Mouse (Mus musculus): ENCODE measurements at regions not wholly inside any gene's neighbourhood (a gene's known extent, or its start where the extent isn't known, plus 50 kb on each side); places are given as distances from the start of the nearest gene placed in this dataset.

DNA sequence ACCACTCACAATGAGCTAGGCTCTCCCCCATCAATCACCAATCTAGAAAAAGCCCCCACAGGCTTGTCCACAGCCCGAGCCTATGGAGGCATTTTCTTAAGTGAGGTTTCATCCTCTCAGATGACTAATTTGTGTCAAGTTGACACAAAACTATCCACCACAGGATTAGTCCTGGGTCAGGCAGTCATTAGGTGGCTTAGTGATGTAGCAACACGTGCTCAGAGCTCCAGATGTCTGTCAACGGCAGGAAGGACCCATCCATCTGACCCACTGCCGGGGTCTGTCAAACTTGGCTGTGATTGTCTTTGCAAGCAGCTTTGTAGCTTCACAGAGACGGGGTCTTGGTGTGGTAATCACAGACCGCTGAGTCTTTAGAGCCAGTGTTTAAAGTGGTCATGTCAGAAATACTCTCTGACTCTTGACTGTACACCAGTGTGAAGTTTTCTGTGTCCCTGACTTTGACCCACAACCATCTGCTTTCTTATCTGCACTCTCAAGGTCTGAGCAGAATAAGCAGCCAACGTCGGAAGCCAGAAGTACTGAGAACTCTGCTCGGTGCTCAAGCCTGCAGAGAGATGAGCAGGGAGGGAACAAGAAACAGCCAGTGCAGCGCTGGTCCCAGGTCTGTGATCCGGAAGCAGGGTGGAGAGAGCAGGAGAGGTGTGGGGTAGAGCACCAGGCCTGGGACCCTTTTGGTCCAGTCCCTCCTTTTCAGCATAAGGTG, 131.6 kb upstream of the Nfe2l3 start:
- H3K36me3 ChIP-seq (ENCODE audit: insufficient read depth, low read length), result no peaks in the 10 kb centered on the region
- no peak for TF ChIP-seq CTCF (IDR thresholded peaks at IDR 0.05; ENCODE audit: low read depth)
- H3K4me2 ChIP-seq (ENCODE audit: low read length), result no peak overlapping the region
- no peak overlapping the region for H3K27ac ChIP-seq
- no peak for ATAC-seq (replicated peaks; ENCODE audit: low FRiP score, low read depth)
- H3K9me3 ChIP-seq (replicated peaks; ENCODE audit: low read length), result peaks cover 5% of the 10 kb centered on the region; the same call in 1 of the 2 replicates
- no peaks in the 10 kb centered on the region for H3K27me3 ChIP-seq (ENCODE audit: insufficient read depth, low read length)
- no peak for DNase-seq (ENCODE audit: low spot score)
- H3K4me1 ChIP-seq (replicated peaks; ENCODE audit: insufficient read depth, low read length), result no peaks in the 10 kb centered on the region
- WGBS, result 77% methylated on average over 11 of the region's 11 CpGs
- no peak overlapping the region for H3K4me3 ChIP-seq (replicated peaks; ENCODE audit: low read depth, low read length)
- H3K9ac ChIP-seq (ENCODE audit: low read depth, low read length), result no peak overlapping the region

GRCm38 (mm10) chr6:51301831-51302230, 130.6 kb upstream of the Nfe2l3 start:
- Histone ChIP-seq H3K4me3 (replicated peaks; ENCODE audit: low read depth, low read length) (no peak overlapping the region), H3K36me3 (ENCODE audit: insufficient read depth, low read length) (no peaks in the 10 kb centered on the region), H3K27me3 (ENCODE audit: insufficient read depth, low read length) (no peaks in the 10 kb centered on the region), H3K4me1 (replicated peaks; ENCODE audit: insufficient read depth, low read length) (no peaks in the 10 kb centered on the region), H3K27ac (no peak overlapping the region), H3K9ac (ENCODE audit: low read depth, low read length) (no peak overlapping the region), H3K9me3 (replicated peaks; ENCODE audit: low read length) (peaks cover 5% of the 10 kb centered on the region; the same call in 1 of the 2 replicates), H3K4me2 (ENCODE audit: low read length) (no peak overlapping the region)
- ATAC-seq (replicated peaks; ENCODE audit: low FRiP score, low read depth), result no peak
- TF ChIP-seq CTCF (IDR thresholded peaks at IDR 0.05; ENCODE audit: low read depth), result no peak
- DNase-seq (ENCODE audit: low spot score), result no peak
- WGBS, result 89% methylated on average over 4 of the region's 4 CpGs

- H3K4me2 ChIP-seq (ENCODE audit: low read length), result no peak overlapping the region
- ATAC-seq (replicated peaks; ENCODE audit: low FRiP score, low read depth) (no peak), DNase-seq (ENCODE audit: low spot score) (no peak)
- H3K4me1 ChIP-seq (replicated peaks; ENCODE audit: insufficient read depth, low read length), result no peaks in the 10 kb centered on the region
- H3K27me3 ChIP-seq (ENCODE audit: insufficient read depth, low read length), result no peaks in the 10 kb centered on the region
- no peak overlapping the region for H3K9ac ChIP-seq (ENCODE audit: low read depth, low read length)
- no peaks in the 10 kb centered on the region for H3K36me3 ChIP-seq (ENCODE audit: insufficient read depth, low read length)
- no peak for TF ChIP-seq CTCF (IDR thresholded peaks at IDR 0.05; ENCODE audit: low read depth)
- no peak overlapping the region for H3K27ac ChIP-seq
- 93% methylated on average over 7 of the region's 7 CpGs for WGBS
- no peak overlapping the region for H3K4me3 ChIP-seq (replicated peaks; ENCODE audit: low read depth, low read length)
- peaks cover 5% of the 10 kb centered on the region; the same call in 1 of the 2 replicates for H3K9me3 ChIP-seq (replicated peaks; ENCODE audit: low read length)
Observed at GRCm38 (mm10) chr6:51302240-51302639, 130.2 kb upstream of the Nfe2l3 start.

DNA sequence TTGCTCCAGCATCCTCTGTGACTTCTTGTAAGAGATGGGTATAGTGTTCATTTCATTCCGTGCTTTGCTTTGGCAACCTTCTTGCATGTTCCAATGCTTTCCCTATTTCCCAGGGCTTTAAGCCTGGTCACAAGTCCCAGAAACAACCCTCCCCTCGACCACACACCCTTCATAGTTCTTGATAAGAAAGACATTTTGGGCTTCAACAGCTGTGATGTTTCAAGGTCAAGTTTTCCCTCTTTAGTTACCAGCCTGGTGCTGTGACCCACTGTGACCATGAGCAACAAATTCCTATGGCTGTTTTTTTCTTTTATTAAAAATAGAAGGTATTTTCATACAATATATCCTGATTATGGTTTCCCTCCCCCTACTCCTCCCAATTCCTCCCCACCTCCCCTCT, 114.1 kb upstream of the Nfe2l3 start:
- WGBS, result 43% methylated on average over 2 of the region's 2 CpGs
- H3K27me3 ChIP-seq (ENCODE audit: insufficient read depth, low read length), result no peaks in the 10 kb centered on the region
- no peaks in the 10 kb centered on the region for H3K36me3 ChIP-seq (ENCODE audit: insufficient read depth, low read length)
- H3K4me1 ChIP-seq (replicated peaks; ENCODE audit: insufficient read depth, low read length), result no peaks in the 10 kb centered on the region
- H3K9me3 ChIP-seq (replicated peaks; ENCODE audit: low read length), result no peaks in the 10 kb centered on the region
- H3K4me2 ChIP-seq (ENCODE audit: low read length), result no peak overlapping the region
- no peak overlapping the region for H3K4me3 ChIP-seq (replicated peaks; ENCODE audit: low read depth, low read length)
- ATAC-seq (replicated peaks; ENCODE audit: low FRiP score, low read depth), result no peak
- no peak overlapping the region for H3K27ac ChIP-seq
- no peak for DNase-seq (ENCODE audit: low spot score)
- H3K9ac ChIP-seq (ENCODE audit: low read depth, low read length), result no peak overlapping the region
- TF ChIP-seq CTCF (IDR thresholded peaks at IDR 0.05; ENCODE audit: low read depth), result no peak

DNA sequence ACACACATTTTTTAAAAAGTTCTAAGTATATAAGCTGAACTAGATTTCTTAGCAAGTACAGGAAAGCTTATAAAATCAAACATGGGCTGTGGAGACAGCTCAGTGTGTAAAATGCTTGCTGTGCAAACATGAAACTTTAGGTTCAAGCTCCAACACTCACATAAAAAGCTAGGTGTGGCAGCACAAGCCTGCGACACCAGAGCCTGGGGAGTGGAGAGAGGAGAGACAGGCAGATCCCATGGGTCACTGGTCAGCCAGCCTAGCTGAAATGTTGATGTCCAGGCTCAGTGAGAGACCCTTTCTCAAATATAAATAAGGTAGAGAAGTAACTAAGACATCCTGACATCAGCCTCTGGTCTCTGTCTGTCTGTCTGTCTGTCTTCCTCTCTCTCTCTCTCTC, 112.5 kb upstream of the Nfe2l3 start:
- TF ChIP-seq CTCF (IDR thresholded peaks at IDR 0.05; ENCODE audit: low read depth), result no peak
- 55% methylated on average over 1 of the region's 1 CpGs for WGBS
- no peak overlapping the region for H3K4me3 ChIP-seq (replicated peaks; ENCODE audit: low read depth, low read length)
- no peak overlapping the region for H3K9ac ChIP-seq (ENCODE audit: low read depth, low read length)
- H3K4me2 ChIP-seq (ENCODE audit: low read length), result no peak overlapping the region
- no peak overlapping the region for H3K27ac ChIP-seq
- ATAC-seq (replicated peaks; ENCODE audit: low FRiP score, low read depth) (no peak), DNase-seq (ENCODE audit: low spot score) (peak; percentile 47)
- H3K9me3 ChIP-seq (replicated peaks; ENCODE audit: low read length), result no peaks in the 10 kb centered on the region
- no peaks in the 10 kb centered on the region for H3K36me3 ChIP-seq (ENCODE audit: insufficient read depth, low read length)
- H3K27me3 ChIP-seq (ENCODE audit: insufficient read depth, low read length), result no peaks in the 10 kb centered on the region
- no peaks in the 10 kb centered on the region for H3K4me1 ChIP-seq (replicated peaks; ENCODE audit: insufficient read depth, low read length)

DNA sequence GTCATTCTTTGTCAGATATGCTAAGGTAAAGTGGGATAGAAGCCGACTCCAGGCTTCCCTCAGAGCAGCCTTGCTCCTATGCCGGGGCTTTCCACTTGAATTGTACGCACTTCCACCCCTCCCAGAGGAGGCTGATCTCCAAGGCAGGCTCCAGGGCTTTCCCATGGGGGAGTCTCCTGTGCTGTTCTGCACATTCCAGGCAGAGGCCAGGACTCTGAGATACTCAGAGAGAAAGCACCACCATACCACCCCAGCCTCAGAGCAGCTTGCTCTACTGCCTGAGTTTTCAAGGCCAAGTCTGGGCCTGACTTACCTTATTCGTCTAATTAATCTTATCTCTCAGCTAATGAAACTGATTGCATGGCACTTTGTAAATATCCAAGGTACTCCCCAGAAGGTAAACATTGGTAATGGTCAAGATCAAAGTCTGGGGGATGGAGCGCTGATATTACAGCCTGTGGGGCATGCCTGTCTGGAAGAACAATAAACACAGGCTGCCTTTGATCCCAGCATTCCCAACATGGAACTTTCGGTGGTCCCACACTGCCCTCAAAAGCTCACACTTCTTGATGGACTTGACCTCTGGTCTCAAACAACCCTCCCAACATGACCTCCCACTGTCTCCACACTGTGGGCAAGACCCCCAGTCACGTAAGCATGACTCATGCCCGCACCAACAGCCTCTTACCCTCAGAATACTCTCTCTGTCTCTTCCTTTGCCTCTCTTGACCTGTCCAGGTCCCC, 111.6 kb upstream of the Nfe2l3 start:
- peak; percentile 51 for DNase-seq (ENCODE audit: low spot score)
- H3K27ac ChIP-seq, result no peak overlapping the region

More for the DNA sequence above, 111.6 kb upstream of the Nfe2l3 start:
- Histone ChIP-seq H3K9me3 (replicated peaks; ENCODE audit: low read length) (no peaks in the 10 kb centered on the region), H3K27me3 (ENCODE audit: insufficient read depth, low read length) (no peaks in the 10 kb centered on the region), H3K36me3 (ENCODE audit: insufficient read depth, low read length) (no peaks in the 10 kb centered on the region), H3K4me1 (replicated peaks; ENCODE audit: insufficient read depth, low read length) (no peaks in the 10 kb centered on the region), H3K9ac (ENCODE audit: low read depth, low read length) (no peak overlapping the region), H3K4me2 (ENCODE audit: low read length) (no peak overlapping the region), H3K4me3 (replicated peaks; ENCODE audit: low read depth, low read length) (no peak overlapping the region)
- 25% methylated on average over 8 of the region's 8 CpGs for WGBS
- no peak for TF ChIP-seq CTCF (IDR thresholded peaks at IDR 0.05; ENCODE audit: low read depth)
- ATAC-seq (replicated peaks; ENCODE audit: low FRiP score, low read depth), result 0 out of 2 replicates have a peak, but pooled peaks have one; percentile 52
